Mouse (Mus musculus) heart, postnatal 36 days (tissue): ENCODE results near the gene Dscaml1. TPM values are rescaled to one million over a fixed set of nuclear protein-coding genes. Genes with fewer than 3 reads are reported as not detected.
A peak's percentile ranks its signal among the peaks of the same experiment; 100 is the strongest.

Experiments
- DNase-seq, 2 experiments: peaks; one replicate each; pipeline ENCODE4 v3.0.0; 2021 to 2022
- intact Hi-C: fragments of 180-260 bp; cut with DNase I; formaldehyde crosslinking; loops from one replicate; pipeline ENCODE4 v1.15.1; 2025
- total RNA-seq, 2 experiments: library from RNA; stranded (reverse); gene quantifications; 2 replicates each; pipeline ENCODE4 v1.2.3; 2021

Dscaml1 gene
- total RNA-seq: not detected

DNA sequence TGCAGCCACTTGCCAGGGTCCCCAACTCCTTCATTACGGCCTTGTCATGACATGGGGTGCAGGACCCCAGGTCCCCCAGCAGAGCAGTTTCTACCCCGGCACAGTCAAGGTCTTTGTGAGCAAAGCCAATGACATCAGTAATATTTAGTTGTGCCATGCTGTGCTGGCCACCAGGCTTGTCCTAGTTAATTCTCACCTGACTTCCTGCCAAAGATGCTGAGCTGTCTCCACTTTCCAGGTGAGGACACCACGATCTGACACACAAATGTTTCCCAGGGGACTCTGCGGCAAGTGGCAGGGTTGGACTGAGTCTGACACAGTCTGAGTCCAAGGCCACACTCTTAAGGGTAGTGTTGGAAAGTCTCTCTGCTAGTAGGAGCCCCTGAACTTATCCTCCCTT lies at the start of gene Dscaml1:
Gene Dscaml1, plus strand, starts transcription at position 173 of the 400 bp plus-strand sequence.
- no peak for DNase-seq
- intact Hi-C loops: no loop called here

DNA sequence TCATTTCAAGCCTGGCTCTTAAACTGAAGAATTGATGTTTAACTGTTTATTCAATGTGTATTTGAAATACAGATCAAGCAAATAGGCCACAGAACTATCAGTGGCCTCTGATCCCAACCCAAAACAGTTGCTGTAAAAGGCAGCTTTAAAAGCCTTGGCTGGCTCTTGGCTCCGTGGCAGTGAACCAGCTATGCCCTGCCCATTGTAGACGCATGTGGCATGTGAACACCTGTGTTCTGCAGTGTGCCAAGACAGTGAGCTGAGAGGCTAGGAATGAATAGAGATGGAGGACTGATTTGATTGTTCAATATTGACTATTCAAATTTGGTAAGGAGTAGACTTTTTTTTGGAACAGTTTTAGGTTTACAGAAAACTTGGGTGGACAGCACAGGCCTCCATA lies 49.5 kb upstream of the Dscaml1 start:
- intact Hi-C loops: no loop called here
- no peak for DNase-seq

DNA sequence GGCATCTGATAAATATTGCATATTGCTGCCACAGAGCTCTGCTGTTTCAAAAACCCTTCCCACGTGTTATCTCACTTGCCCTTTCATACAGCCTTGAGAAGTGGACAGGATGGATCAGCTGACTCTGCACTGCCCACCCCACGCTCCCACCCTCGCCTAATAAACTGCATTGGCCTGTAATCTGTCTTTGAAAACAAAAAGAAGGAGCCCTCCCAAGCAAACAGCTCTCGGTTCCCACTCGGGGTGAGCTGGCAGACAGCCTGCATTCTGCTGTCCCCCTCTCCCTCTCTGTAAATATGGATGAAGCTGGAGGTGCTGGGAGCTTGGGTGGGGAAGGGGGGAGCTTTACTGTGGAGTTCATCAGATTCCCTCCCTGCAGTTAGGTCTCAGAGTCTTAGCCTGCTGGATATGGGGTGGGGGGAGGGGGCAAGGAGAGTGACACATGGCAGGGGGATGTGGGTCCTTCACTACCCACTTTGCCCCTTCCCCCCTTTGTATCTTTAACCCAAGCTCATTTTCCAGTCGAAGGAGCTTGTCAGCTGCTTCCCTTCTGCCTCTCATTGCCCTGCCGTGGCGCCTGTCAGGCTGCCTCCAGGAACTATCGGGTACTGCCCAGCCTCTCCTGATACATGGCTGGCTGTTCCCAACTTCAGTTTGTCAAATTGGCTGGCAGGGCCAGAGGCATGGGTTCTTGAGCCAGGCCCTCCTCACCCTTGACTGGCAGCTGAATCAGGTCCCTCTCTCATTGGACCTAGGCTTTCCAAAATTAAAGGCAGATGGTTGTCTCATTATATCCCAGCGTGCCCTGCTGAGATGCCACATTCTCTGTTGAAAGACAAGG lies 45.8 kb upstream of the Dscaml1 start:
- intact Hi-C loops: no loop called here
- DNase-seq: no peak

DNA sequence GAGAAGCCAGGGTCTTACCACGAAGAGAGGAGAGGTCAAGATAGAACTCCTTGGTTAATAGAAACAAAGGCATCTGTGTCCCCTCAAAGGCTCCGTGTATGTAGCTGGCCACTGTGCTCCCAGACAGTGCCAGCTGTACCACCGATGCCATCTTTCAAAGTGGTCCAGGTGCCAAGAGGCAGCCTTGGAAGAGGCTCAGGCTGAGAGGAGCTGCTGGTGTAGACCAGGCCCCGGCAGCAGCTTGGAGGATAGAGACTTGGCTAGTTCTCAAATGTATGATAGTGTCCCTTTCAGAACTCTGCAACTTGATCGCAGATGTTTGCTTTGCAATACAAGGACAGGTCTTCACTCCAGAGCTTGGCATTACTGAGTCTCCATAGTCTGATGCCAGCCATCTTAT lies 44.1 kb upstream of the Dscaml1 start:
- no peak for DNase-seq
- intact Hi-C loops: no loop called here

DNA sequence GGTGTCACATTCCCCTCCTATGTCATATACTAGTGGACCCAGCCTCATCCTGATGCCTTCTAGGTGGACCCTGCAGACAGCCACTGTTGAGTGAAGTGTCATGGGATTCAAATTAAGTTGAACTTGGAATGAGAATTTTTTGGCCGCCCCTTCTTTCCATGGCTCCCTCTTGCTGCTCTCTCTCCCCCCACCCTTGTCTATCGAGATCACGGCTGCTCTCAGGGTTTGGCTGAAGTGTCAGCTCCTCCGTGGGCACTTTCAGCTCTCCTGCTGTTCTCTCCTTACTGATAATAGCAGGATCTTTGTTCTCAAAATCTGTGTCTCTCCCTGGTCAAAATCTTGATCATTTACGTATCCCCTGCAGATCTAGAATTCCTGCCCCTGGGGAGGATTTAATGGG lies 43.6 kb upstream of the Dscaml1 start:
- intact Hi-C loops: no loop called here
- no peak for DNase-seq

DNA sequence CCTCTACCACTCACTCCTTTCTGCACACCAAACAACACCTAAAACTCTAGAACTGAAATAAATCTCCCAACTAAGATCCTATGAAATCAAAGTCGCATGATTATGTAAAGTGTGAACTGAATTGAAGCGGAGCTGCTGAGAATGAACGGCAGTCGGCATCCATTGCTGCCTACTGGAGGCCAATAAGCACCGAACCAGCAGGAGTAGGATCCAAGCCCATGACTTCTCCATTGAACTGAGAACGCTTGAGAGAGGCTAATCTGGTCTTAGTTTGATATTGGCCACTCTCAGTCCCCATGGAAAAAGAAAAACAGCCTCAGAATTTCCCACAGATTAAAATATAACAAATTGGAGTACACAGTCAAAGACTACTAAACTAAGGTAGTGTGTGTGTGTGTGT lies 42.5 kb upstream of the Dscaml1 start:
- no peak for DNase-seq
- intact Hi-C loops: no loop called here

DNA sequence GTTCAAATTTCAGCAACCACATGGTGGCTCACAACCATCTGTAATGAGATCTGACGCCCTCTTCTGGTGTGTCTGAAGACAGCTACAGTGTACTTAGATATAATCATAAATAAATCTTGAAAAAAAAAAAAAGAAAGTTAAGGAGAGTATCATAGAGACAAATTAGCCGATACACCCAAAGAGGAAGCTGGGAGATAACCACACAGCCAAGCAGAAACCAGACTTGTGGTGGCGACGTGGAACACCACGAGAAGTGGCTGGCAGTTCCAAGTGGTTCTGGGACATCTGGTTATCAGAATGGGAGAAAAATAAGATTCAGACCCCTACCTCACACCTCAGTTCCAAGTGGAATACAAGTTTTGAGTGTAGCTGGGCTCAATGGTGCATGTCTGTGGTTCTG lies 39.7 kb upstream of the Dscaml1 start:
- no peak for DNase-seq
- intact Hi-C loops: no loop called here

DNA sequence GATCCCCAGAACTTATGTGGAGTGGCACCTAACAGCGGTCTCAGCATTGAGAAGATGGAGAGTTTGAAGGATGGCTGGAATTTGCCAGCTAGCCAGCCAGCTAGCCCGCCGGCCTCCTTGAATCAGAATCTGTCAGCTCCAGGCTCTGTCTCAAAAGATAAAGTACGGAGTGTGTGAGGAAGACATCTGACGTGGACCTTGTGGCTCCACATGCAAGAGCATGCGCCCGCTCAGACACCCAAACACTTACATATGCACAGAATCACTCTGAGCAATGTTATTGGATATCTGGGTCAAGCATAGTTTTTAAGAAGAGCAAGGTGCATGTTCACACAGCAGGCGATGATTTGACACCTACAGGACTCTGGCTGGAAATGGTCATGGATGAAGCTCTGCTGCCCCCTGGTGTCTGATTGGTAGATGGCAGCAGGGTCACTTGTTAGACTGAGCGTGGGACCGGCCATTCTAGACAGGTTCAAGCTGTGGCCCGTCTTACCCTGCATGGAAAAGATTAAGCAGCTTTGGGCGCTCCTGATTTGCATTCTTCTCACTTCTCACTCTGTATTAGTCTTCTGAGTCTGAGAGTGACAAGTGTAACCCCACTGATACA lies 37.9 kb upstream of the Dscaml1 start:
- intact Hi-C loops: loop anchor here (1.0 kb wide), 3 partner anchors 43 to 167 kb away; no protein-coding TSS in a partner anchor
- peak; percentile 89 to 92 for DNase-seq

DNA sequence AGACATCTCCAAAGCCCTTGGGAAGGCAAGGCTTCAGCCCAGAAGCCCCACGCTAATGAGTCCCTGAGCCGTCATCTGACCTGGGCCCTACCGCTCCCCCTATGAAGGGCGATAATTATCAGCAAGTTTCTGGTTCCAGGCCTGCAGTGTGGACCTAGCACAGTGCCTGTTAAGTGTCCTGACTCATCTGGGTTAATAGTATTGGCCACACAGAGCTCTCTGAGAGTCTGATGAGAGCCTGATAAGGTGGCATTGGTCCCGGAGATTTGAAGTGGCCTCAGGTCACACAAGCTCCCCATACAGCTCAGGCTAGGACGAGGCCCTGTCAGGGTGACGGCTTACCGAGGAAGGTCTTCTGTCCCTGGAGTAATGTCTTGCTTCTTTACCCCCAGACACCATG lies 36.8 kb upstream of the Dscaml1 start:
- intact Hi-C loops: no loop called here
- DNase-seq: no peak

DNA sequence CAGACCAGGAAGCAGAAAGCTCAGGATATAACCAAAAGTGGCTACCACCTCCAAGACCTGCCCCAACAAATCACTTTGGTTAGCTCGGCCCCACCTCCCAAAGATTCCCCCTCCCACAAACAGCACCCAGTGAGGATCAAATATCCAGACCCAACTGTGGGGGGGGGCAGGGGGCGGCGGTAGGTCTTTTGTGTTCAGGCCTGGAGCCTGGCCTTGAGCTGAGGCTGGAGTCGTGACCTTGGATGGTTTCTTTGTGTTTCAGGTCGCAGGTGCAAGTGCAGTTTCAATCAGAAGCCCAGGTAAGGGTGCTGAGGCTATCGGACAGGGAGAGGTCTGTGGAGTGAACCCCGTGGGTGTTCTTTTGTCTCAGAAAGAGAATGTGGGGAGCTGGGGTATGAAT lies 35.1 kb upstream of the Dscaml1 start:
- intact Hi-C loops: no loop called here
- no peak for DNase-seq

DNA sequence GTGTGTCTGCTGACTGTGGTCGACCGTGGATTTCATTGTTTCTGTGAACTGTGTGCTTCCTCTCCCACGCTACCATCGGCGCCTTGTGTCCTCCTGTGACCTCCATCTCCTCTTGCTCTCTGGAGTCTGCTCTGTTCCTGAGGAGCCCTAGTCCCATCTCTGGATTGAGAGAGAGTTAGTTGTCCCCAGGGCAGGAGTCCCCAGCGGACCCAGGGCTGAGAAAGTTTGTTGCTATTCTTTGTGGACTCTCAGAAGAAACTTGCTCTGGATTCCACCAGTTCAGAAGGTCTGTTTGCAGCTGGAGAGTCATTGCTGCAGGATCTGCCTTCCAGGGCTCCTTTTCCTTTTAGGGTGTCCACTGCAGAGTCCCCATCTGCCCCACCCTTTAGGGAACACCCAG lies 31.2 kb upstream of the Dscaml1 start:
- intact Hi-C loops: no loop called here
- no peak for DNase-seq

DNA sequence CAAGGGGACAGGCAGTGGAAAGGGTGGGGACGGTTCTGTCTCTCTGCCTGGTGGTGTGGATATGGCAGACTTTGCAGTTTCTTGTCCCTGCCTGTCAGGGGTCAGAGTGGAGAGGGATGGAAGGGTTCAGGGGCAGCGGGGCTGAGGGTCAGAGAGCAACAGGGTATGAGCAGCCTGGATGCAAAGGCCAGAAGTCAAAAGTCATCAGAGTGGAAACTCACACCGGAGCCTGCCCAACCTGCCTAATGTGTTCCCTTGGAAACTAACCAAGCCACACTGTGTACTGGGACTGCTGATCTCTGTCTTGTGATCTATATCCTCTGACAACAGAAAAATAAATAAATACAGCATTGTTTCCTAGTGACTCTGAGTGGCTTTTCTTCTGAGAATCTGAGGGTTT lies 30.6 kb upstream of the Dscaml1 start:
- DNase-seq: no peak
- intact Hi-C loops: no loop called here

DNA sequence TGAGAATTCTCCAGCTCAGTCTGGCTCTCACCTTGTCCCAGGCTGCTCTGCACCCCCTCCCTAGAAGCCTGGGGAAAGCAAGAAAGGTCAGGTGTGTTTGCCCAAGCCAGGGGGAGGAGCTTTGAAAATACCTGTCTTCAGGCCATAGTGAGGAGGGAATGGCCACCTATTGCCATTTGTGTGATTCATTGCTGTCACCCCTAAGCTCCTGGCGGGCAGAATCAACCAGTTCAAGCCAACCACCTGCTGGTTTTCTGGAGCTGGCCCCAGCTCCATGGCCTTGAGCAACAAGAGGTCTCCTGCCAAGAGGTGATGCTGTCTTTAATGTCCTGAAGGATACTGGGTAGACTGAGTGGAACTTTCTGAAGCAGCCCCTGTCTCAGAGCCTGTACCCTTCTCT lies 28.1 kb upstream of the Dscaml1 start:
- intact Hi-C loops: no loop called here
- no peak for DNase-seq

DNA sequence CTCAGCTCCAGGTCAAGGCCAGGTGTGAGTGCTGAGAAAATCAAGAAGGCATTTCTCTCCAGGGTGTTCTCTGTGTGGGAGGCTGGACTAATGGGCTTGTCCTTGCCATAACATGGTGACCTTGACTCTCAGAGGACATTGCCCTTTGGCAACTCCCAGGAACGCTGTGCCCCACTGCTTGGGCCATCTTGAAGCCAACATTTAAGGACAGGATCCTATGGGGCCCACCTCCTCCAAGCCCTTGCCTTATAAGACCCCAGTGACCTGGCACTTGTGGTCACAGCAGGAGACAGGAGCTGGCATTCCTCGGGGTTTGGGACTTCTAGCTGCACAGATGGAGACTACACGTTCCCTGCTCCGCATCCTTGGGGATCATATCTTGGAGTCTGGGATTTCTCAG lies 27.0 kb upstream of the Dscaml1 start, which contains the start of gene Fxyd2:
Gene Fxyd2, plus strand, starts transcription at position 236 of the 400 bp plus-strand sequence.
- DNase-seq: no peak
- intact Hi-C loops: no loop called here

DNA sequence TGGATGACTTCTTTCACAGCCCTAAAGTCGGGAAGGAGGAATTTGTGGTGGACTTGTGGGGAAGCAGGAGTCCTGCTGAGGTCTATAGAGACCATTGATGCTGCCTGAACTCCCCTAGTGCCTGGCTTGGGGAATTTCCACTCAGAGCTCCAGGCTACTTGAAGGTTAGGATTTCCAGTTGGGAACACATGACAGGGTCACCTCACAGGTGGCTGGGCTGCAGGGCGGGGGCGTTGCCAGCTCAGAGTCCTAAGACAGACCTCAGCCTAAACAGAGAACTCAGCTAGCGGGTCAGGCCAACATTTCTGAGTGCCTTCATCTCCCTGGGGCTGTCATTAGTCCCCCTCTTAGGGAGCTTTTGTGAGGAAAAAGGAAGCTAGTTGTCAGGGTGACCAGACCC lies 24.6 kb upstream of the Dscaml1 start:
- DNase-seq: no peak
- intact Hi-C loops: no loop called here

DNA sequence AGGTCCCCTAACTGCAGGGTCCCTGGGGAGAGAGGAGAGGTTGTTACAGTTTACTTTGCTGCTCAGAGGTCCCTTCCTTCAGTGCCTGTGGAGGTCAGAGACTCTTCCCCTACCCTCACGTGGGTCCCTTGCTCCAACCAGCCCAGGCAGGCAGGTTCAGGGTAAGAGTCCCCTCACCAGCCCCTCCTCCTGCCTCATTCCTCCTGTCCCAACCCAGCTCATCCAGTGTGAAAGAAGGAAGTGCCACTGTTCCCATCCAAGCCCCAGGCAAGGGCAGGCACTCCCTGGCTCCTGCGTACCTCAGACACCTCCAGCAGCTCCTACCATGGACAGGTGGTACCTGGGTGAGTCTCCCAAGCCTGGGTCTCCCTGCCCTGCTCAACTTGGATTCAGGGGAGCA lies 23.5 kb upstream of the Dscaml1 start:
- no peak for DNase-seq
- intact Hi-C loops: no loop called here

DNA sequence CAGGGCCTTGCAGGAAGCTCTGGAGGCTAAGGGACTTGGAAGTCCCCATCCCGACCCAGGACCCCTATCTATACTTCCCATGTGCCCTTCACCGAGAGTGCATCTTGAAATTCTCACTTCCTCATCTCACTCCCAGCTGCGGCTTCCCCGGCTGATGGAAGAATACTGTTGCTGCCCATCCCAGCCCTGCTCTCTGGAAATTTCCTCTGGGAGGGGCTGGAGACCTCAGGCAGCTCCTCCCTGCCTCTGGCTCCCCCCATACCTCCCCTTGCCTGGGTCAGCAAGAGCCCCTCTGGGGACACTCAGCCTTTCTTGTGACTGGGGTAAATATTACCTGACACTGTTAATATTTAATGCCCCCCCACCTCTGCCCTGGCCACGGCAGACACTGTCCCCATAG lies 20.7 kb upstream of the Dscaml1 start:
- intact Hi-C loops: no loop called here
- DNase-seq: peak in 1 of 2 experiments; percentile 26

DNA sequence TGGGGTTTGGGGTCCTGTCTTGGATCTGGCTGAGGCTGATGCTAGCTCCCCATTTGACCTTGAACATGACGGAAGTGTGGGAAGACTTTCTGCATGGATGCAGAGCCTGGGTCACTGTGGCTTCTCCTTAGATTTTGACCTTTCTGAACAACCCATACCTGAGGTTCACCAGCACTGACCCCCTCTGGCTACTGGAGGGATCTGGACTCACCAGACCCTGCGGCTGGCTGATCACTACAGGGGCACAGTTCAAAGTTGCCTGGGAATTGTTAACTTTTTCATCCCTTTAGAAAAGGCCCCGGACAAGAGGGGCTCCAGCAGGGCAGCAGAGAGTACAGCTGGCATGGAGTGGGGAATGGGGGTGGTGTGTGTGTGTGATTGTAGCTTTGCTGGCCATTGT lies 19.6 kb upstream of the Dscaml1 start:
- intact Hi-C loops: no loop called here

DNA sequence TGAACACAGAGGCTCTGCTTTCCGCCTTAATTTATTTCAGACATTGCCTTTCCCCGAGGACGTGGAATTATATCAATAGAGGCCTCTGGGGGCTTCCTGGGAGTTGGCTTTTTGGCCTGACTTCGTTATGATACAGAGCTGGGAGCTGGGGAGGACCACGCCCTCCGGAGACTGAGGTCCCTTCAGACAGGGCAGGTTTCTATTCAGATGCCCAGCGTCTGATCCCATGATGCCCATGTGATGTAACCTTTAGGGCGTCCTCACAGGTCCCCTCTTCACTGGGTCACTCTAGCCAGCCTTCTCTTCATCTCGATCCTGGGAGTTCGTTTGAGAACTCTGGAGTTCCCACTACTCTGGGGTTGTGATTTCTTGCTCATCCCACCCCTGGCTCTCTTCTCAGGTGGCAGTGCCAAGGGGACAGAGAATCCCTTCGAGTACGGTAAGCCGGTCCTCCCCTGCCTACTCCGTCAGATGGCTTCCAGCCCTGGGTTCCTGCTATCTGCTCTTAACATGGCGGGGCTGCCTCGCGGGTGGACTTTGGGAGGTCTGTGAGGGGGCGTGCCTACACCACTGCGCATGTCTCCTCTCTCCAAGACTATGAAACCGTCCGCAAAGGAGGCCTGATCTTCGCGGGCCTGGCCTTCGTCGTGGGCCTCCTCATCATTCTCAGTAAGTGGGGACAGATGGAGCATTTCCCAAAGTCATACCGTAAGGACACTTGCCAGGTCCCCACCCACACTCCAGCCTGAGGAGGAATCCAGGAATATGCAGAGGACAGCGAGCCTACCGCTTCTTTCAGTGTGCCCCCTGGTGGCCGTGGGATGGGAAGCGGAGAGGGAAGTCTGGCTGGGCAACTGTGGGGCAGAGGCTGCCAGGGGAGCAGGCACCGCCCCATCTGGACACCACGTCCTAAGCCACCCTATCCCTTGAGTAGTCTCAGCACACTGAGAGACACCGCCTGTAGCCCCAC lies 18.4 kb upstream of the Dscaml1 start:
- intact Hi-C loops: loop anchor here (2.0 kb wide), 1 partner anchor 107 kb away; no protein-coding TSS in a partner anchor

More for the DNA sequence above, 19.6 kb upstream of the Dscaml1 start:
- DNase-seq: no peak

DNA sequence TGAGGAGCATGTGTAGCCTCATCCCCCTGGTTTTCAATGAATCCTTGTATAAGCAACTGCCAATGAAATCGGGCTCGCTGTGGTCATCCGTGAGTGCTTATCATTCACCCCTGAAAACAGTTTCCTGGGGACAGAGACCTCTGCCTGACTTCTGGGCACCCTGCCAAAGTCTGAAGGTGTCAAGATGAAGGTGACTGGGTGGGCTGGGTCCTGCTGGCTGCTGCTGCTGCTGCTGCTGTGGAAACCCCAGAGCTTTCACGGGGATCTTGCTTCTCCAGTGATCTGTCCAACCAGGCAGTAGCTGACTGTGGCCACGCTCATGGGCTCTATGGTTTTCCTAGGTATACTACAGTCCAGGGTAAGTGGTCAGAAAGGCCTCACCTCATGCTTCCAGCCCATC lies 16.2 kb upstream of the Dscaml1 start:
- DNase-seq: no peak
- intact Hi-C loops: loop anchor here (10.0 kb wide), 1 partner anchor 465 kb away; no protein-coding TSS in a partner anchor

More for the DNA sequence above, 18.4 kb upstream of the Dscaml1 start:
- peak; percentile 75 to 79 for DNase-seq

DNA sequence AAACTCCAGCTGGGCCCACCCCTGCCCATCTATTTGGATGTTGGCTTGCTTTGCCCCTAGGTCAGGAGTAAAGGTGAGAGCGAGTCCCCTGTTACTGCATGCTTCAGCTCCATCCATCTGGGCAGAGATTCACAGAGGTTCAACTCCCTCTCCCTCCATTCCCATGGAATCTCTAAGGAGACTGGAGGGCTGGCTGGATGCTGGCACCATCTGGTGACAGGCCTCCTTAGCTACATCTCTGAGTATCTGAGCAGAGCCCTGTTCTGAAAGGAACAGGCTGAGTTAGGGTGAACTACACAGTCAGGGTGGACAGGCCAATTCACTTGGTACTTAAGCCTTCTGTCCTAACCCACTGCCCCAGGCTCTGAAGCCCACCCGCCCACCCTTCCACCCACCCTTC lies 15.8 kb upstream of the Dscaml1 start:
- DNase-seq: no peak
- intact Hi-C loops: loop anchor here (10.0 kb wide), 1 partner anchor 464 kb away; no protein-coding TSS in a partner anchor
